Mouse (Mus musculus): ENCODE data around the gene Mbtps1. TPM values are rescaled to one million over a fixed set of nuclear protein-coding genes. Genes with fewer than 3 reads are reported as not detected.

Mbtps1 gene
- polyA plus RNA-seq, 2 experiments from 2014 or later, result 28.6 to 44.1 TPM

DNA sequence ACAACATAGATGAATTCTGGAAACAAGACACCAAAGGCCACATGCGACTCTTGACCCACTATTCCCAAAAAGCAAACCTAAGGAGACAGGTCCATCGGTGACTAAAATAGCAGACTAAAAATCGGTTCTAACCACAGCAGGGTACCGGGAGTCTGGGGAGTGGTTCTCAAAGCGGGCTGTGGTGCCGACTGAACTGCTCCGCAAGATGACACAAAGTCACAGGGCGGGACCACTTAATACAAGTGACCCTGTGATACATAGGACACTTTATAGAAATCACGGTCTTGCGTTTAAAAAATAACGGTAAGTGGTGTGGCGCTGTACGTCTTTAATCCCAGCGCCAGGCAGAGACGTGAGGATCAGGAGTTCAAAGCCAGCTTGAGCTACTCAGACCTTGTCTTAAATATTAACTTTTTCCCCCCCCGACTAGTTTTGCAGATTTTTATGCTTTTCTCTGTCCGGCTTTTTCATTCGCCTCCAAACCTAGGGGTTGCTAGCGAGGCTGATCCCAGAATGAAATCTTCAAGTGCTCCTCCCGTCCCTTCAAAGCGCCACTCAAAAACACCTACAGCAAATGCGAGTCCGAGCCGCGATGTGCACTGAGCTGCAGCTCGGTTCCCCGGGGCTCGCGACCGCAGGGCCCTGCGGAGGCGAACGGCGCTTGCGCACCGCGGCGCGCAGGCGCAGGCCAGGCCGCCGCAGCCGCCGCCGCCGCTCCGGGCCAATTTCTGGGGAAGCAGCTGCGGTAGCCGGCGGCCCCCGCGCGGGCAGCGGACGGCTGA lies 523 bp downstream of the Mbtps1 start:
- ATAC-seq, result peak; percentile 67

DNA sequence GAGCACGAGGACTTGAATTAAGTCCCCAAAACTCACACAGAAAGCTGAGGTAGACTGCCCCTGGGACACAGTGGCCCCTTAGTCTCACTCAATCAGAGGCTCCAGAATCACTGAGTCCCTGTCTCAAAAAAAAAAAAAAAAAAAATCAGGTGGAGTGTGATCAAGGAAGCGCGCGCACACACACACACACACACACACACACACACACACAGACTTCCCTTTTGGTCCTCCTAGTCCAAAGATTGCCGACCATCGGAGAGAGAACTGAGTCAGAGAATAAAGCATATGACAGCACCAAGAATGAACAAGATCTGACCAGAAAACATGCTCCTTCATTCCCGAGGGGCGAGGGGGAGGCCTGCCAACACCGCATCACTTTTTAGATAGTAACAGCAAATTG lies 1.4 kb downstream of the Mbtps1 start:
- no peak for ATAC-seq

DNA sequence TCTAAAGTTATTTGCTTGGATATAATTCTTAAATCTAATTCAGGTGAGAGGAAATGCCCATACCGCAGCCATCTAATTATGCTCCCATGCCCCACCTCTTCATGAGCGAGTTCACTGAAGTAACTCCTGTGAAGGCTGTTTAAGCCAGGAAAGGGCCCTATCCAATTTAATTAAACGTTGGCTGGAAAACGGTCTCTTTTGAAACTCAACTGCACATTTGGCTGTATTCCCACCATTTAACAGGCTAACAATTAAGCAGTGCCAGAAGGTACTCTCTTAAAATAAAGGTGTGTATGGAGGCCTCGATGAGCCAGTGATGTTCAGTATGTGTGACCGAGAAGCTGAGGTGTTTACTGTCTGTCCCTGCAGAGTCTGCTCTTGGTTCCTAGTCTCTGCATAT lies 2.7 kb downstream of the Mbtps1 start:
- ATAC-seq, result no peak

DNA sequence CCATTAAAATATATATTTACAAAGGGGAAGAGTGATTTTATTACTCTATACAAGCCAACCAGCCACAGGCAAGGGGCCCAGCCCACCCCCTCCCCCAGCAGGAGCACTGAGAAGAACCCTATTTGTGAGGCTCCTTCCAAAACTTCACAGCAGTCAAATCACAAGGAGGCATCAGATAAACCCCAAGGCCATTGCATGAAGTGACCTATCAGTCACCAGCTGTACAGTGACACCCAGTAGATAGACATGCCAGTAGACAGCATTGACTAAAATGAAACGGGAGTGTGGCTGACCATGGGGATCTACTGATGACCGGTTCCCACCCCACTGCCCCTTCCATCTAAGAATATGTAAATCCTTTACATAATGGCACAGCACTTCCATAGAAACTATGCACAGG lies 5.6 kb downstream of the Mbtps1 start:
- ATAC-seq, result no peak

DNA sequence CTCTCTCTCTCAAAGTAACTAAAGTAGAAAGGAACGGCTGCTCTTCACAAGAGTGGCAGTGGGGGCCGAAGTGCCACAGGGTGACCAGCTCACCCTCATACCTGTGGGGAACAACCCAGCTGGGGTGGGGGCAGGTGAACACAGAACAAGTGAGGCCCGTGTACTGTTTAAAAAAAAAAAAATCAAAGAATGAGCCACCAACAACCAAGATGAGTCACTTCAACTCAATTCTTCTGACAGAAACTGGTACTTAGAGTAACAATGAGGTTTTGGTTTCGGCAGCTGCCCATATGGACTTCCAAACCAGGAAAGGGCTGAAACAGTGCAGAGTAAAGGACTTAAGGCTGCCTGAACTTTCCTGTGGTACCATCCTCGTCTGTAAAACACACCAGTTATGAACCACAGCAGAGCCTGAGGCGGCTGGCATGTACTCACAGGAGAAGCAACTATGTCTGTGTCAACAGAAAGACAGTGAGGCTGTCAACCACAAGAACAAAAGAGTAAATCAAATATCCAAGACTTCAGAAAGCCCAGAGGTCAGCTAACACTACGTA lies 9.9 kb downstream of the Mbtps1 start:
- no peak for ATAC-seq

DNA sequence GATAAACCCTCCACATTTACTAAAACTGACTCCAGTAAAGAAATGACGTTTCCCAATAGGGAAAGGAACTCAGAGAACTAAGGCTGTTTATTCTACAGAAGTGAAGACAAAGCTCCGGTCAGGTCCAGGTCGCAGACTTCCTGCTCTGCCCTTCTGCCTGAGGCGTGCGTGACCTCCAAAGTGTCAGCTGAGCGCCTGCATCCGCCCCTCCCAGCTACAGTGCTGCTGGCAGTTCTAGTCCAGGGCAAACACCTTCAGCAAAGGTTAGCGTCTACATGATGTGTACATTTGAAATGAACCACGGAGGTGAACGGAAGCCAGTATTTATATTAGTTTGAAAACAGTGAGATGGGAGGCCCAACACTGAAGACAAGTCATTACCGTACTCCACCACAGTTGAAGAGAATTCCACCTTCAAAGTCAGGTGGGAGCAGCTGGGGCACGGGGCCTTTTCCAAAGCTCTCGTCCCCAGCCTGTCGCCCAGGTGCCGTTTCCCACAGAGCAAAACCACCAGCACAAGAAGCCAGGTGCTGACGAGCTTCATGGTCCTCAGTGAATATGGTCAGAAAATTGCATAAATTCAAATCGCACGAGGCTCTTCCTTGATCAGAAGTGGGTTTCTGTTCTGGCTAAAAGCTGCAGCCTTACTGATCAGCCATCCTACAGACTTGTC lies 11.4 kb downstream of the Mbtps1 start:
- peak; percentile 45 for ATAC-seq

DNA sequence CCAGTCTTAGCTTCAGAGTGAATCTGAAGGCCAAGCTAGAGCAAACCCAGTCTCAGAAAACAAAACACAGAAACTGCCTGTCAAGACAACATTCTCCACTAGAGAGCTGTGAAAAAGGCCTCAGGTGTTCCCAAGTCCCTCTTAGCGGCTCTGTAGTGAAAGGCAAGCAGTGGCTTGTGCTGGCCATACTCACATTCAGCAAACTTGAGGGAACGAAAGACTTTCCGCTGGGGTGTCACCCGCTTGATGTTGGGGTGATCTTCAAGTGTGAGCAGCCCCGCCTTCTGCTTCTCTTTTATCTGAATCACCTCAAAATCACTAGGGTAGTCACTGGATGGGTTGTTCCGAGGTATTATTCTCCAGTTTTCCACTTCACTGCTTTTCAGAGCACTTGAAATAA lies 12.7 kb downstream of the Mbtps1 start:
- peak; percentile 34 for ATAC-seq

DNA sequence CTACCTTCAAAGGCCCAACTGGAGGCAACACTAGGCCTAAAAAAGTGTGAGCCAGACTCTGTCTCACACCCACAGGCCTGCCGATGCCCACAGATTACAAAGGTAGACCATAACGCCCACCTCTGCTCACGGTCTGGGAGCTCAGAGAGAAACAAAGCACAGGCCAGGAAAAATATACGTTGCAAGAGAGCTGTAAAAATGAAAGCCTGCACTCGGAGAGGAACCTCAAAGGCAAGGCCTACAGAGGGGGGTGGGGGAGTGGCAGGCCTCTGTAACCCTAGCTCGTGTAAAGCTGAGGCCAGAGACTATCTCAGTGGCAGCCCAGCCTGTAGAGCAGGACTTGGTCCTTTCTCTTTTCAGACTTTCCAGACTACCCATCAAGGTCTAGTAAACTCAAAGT lies 13.4 kb downstream of the Mbtps1 start:
- ATAC-seq, result peak; percentile 29

DNA sequence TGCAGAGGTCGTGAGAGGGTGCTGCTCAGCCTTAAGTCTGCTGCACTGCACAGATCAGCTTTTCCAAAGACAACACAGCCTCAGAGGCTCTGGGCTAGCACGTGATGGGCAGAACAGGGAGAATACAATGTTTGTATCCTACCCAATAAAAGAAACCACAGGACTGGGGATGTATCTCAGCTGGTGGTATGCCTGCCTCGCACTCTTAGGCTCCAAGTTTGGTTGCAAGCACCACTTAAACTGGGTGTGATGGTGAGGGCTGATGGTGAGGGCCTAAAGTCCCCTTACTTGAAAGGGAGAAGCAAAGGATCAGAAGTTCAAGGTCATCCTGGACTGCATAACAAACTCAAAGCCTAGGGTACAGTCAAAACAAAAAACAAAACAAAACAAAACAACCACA lies 13.9 kb downstream of the Mbtps1 start:
- no peak for ATAC-seq

DNA sequence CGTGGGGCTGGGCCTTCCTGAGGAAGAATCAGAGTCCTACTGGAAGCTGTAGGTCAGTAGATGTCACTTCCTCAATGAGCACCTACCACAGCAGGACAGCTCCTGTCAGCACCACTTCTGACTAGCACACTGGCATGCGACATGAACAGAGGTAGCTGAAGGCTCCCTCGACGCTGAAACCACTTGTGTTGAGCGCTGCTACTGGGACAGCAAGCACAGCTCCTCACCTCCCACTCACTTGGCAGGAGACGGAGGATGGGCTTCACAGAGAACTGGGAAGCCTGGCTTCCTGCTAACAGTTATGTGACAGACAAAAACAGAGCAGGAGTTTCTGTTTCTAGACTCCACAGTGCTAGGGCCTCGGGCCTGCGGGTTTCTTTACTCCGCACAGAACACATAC lies 26.6 kb downstream of the Mbtps1 start:
- no peak for ATAC-seq

DNA sequence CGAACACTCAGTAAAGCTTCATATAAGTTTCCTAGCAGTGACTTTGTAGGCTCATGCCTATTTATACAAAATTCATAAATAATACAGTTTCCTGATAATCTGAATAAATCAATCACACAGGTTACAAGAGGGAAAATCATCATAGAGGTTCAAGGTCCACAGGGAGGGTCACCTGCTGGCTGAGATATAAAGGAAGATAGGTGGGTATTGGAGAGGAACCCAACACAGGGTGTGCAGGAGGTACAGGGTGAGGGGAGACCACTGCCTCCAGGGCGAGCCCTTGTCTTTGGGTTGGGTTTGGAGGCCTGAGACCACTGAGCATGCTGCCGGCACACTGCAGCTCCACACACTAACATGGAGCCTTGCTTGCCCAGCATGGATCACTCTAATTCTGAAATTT lies 27.1 kb downstream of the Mbtps1 start:
- ATAC-seq, result no peak

DNA sequence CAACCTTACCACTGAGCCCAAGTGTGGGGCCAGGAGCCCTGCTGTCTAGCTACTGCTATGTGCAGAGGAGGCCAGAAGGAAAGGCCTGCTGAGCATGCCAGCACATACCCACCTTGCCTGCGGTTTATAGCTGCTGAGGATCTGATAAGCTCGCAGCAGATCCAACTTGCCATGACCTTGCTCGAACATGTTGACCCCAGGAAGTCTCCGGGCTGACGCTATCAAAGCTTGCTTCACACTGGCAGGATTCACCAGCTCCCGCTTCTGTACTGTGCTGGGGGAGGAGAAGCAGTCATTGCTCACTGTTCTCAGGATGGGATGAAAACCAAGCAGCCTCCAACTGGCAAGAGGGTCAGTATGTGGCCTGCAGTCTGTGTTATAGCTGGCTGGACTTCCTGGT lies 27.6 kb downstream of the Mbtps1 start:
- ATAC-seq, result no peak

DNA sequence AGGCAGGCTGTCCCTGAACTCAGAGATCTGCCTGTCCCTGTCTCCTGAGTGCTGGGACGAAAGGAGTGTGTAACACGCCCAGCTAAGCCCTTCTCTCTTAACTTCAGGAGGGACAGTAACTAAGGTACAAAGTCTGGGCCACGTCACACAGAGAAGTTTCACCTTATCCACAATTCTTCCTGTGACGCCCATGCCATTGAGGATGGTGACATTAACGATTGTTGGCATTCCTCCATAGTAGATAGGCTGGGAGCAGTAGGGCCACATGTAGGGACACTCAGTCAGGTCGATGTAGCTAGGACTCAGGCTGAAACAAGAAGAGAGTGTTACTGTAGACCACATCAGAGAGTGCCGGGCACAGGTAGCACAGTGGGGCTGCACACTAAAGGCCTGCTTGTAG lies 29.8 kb downstream of the Mbtps1 start:
- ATAC-seq, result no peak

DNA sequence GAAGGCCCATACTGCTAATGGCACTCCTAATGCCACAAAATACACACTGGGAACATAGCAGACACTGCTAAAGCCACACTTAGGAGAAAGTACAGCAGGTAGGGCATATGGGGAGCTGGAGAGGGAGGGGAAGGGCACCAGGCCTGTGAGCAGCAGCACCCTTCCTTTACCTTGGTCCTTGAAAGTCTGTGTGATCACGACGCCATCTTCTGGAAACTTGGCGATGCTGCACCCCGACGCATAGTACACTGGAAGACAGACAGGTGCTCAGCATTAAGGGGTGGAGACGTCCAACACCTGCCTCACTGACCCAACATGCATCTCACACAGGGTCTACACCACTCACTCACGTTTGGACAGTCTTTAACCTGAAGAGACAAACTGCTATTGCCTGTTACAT lies 38.4 kb downstream of the Mbtps1 start:
- no peak for ATAC-seq

DNA sequence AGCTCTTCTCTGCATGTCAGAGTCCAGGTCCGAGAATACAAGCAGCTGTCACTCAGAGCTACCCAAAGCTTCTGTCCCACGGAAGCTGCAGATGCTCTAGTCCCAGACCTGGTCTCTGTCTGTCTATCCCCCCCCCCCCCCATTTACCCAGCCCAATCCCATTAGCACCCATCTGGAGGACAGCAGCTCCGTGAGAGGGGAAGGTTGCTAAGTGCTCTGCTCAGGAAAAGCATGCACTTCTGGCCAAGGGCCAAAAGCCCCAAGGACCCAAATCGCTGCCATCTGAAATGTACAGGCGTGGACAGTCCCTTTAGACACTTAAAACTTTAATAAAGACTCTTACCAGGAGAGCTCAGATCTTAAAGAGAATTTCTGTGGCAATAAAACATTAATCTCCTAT lies 41.9 kb downstream of the Mbtps1 start:
- no peak for ATAC-seq

DNA sequence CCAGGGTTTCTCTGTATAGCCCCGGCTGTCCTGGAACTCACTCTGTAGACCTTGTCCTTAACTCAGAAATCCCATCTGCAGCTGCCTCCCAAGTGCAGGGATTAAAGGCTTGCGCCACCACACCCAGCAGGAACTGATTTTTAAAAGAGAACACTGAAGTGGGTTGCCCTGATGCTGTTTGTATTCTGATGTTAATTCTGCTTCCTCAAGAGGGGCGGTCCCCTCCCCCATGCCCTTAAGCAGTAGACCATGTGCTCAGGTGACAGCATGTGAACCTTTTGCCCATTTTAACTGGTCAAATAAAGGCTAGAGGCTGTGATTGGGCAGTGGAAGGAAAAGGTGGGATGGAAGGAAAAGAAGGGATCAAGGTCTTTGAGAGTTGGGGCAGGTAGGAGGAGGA lies 42.8 kb downstream of the Mbtps1 start:
- ATAC-seq, result no peak

DNA sequence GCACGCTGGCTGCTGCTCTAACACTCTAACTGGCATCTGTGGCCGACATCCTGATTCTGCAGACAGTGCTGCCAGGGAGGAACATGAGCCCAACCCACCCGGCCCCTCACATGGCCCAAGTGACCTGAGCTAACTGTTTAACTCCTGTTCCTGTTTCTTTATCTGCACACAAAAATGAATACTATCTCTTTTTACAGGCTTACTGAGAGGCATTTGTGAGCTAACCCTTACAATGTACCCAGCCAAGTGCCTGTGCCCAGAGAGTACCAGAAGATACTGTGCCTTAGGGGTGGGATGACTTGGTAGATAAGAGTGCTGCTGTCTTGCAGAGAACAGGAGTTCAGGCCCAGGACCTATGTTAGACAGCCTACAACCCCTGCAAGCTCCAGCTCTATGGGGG lies 43.6 kb downstream of the Mbtps1 start:
- no peak for ATAC-seq

DNA sequence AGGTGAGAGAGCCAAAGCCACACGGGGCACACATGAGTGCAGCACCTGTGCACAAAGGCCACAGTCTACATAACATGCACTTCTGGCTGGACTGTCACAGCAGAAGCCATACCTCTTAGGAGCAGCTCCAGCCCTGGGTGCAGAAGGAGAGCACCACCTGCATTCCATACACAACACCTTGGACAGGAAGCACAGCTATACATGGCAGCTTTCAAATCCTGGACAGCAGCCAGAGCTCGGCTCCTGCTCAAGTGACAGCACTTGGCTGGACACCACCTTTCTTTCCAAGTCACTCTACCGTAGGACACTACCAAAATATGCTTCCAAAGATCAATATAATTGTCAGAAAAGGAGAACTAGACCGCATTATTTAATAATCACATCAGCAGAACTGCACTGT lies 45.1 kb downstream of the Mbtps1 start:
- ATAC-seq, result no peak

DNA sequence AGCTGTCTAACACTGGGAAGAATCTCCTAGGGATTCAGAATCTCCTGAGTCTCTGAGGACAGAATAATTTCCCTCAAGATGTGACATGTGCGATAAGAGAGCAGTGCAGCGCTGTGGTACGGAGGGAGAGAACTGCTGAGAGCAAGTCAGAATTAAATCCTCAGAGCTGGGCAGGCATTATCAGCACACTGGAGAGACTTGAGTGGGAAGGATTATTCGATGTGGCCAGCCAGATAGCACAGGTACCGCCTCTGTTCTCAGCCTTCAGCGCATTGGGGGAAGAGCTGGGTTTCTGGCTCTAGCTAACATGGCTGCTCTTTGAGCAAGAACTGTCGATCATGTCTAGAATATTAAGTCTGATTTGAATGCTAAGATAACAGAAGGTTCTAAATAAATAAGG lies 46.8 kb downstream of the Mbtps1 start:
- ATAC-seq, result no peak

DNA sequence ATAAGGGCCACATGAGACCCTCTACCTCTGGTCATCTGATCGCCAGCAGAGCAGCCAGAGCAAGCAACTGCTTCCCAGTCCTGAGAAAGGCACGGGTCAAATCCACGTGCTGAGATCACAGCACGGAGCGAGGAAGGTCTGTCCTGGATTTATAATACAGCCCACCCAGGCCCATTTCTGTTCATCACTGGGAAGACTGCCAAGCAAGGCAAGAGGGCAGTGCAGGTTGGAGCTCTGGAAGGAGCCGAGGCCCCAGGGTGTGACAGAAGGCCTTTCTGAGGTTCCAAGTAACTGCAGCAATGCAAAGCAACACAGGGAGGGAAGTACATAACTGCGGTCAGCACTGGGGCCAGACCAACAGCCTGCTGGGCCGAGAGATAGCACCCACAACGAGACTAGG lies 48.1 kb downstream of the Mbtps1 start:
- no peak for ATAC-seq

DNA sequence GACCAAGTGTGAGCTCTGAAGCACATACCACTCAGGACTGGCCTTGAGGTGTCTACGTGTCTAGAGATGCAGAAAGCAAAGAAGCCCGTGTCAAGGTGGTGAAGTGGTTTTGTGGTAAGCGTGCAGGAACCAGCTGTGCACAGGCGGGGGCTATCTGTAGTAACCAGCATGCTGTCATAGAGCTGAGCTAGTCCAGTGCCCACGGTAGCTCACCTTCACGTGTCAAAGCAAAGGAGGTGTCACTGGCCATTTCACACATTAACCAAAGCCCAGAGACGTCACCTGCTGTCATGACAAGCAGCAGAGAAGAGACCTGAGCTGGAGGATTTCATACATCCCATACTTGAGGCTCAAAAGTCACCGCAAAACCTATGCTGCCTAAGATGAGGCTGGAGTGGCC lies 52.4 kb downstream of the Mbtps1 start:
- no peak for ATAC-seq

DNA sequence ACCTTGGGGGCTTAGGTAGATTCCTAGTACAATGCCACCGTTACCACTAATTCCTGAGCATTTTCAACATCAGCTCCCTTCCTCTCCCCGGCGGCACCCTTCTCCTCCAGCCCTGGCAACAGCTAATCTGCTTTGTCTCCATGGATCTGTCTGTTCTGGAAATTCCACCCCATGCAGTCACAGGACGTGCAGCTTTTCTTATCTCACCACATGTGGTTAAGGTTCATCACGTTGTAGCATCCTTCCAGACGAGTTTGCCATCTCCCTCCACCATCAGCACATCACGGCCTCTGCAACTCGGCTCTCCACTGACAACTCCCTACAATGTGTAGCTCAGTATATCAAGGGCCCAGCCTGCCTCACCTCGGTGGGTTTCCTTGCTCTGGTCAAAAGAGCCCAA lies 53.0 kb downstream of the Mbtps1 start:
- ATAC-seq, result no peak

DNA sequence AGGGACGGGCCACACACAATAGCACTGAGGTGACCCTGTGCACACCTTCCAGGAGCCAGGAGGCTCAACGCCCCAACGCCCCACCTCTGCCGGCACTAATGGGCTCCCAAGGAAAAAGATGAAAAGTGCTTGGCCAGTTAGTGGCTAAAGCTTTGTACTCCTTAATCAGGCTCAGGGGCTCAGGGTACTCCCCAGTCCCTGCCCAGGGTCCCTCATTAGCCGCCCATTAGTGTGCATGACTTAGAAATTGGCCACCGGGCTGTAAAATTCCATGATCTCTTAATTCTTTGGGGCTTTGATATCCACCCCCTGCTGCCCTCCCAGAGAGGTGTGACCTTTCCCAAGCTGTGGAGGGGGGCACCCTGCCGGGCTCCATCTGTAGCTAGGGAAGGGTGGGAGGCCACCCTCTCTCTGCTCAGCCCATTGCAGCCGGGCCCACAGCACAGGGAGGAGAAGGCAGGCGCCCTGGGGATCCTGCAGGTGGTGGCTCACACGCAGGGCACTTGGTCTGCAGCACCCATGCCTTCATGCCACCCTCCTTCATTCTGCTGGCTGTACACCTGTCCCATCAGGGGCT lies 55.3 kb downstream of the Mbtps1 start:
- ATAC-seq, result no peak

DNA sequence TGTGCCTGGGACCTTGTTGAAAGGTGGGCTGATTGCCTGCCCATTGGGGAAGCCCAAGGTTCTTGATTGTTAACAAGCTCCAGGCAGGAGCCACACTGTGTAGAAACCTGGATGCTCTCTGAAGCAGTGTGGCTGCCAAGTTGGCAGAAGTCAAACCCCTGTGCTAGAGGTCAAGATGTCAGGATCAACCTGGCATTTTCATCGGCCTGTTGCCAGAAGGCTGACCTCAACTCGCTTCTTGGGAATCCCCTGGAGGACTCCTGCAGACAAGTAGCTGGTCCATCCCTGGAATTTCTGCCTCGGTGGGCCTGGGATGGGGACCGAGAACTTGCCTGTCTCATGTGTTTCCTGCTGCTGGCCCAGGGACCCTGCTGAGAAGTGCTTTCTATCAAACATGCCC lies 56.4 kb downstream of the Mbtps1 start:
- ATAC-seq, result no peak
